Mouse (Mus musculus) layer of hippocampus, adult 2 months (tissue): ENCODE results near the gene Cyp4a12a. TPM values are rescaled to one million over a fixed set of nuclear protein-coding genes. Genes with fewer than 3 reads are reported as not detected.
"Not testable (repeated sequence)": the region's sequence is repeated elsewhere in the genome, so short reads cannot be mapped to it uniquely, and the experiment has no call there.

ENCODE experiments used
- DNase-seq, 2 experiments: peaks; one replicate each; pipeline ENCODE4 v3.0.0; 2022; ENCODE audit warnings: low spot score in 2 of 2
- H3K27ac ChIP-seq: fragments of 200-600 bp; 2 replicates; pipeline ENCODE4 v1.8.1; 2022
- H3K4me3 ChIP-seq: fragments of 200-600 bp; 2 replicates; pipeline ENCODE4 v1.8.1; 2022; ENCODE audit warnings: mild to moderate bottlenecking
- CTCF ChIP-seq: fragments of 200-600 bp; conservative IDR thresholded peaks from 2 replicates; pipeline ENCODE4 v1.8.1; 2022; ENCODE audit warnings: antibody characterized with exemption, mild to moderate bottlenecking, moderate library complexity
- long read RNA-seq, 2 experiments: library from polyadenylated mRNA; stranded (forward); transcript quantifications; one replicate each; pipeline ENCODE4 v2.0.0; 2021; ENCODE audit warnings: borderline mapping rate in 2 of 2
- total RNA-seq, 2 experiments: library from RNA; stranded (reverse); gene quantifications; 2 replicates each; pipeline ENCODE4 v1.2.3; 2021

Cyp4a12a gene
- total RNA-seq, result not detected
- long read RNA-seq, experiment 1, result 0 reads
- long read RNA-seq, experiment 2, result 0 reads

DNA sequence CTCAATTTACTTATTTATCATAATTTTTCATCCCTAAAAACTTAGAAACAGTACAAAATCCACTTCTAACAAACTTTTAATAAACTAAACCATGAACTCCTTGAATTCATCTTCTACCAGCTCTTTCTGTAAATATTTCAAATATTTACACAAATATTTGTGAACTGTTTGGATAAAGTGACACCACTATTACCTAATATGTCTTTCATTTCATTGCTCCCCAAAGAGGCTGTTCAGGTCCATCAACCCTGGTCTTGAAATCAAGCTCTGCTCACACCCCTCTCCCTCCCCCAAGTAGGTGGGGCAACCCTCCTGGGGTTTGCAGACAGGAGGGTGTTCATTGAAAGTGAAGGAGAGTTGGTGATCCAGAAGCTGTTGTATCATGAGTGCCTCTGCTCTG is at the start of gene Cyp4a12a:
Cyp4a12a (plus strand) TSS at position 301 of the 400 bp plus-strand sequence.
- not testable (repeated sequence) for DNase-seq, H3K4me3 ChIP-seq, H3K27ac ChIP-seq

DNA sequence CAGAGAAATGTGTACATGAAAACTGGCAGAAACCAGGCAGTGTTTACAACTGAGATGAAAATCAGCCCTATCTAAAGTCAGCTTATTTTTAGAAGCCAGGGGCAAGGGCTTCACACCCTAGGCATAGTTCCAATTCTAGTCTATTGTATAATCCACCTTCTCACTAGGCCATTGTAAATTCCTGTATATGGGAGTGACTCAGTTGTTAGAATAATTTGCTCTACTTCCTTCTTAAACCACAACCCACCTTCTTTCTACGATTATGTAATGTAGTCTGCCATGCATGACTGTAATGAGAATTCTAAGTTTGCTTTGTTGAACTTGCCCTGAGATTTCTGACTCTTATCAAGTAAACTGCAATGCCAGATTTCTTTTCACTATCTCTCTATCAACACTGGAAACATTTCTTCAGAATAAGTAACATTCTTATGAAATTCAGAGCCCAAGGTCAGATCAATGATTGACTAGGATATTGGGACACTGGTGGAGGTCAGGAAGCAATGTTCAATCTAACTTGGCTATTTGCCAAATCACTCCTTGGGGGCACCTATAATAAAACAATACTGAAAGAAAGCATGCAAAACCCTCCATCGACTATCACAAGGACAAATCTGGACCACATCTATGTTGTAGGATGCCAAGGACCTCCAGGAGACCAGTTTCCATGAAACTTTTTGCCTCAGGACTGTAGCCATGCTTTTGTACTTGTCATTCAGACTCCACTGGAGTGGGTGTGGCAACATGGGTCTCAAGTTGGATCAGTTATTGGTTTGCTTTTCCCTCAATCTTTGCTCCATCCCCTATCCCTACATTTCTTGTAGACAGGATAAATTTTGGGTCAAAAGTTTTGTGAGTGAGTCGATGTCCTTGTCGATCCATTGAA is 33.9 kb upstream of the Cyp4a12a start:
- not testable (repeated sequence) for H3K27ac ChIP-seq, DNase-seq, H3K4me3 ChIP-seq

DNA sequence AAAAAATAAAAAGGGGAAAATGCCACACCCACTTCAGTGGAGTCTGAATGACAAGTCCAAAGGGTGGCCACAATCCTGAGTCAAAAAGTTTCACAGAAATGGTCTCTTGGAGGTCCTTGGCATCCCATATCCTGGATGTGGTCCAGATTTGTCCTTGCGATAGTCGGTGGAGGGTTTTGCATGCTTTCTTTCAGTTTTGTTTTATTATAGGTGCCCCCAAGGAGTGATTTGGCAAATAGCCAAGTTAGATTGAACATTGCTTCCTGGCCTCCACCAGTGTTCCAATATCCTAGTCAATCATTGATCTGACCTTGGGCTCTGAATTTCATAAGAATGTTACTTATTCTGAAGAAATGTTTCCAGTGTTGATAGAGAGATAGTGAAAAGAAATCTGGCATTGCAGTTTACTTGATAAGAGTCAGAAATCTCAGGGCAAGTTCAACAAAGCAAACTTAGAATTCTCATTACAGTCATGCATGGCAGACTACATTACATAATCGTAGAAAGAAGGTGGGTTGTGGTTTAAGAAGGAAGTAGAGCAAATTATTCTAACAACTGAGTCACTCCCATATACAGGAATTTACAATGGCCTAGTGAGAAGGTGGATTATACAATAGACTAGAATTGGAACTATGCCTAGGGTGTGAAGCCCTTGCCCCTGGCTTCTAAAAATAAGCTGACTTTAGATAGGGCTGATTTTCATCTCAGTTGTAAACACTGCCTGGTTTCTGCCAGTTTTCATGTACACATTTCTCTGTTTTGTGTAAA is 20.4 kb upstream of the Cyp4a12a start:
- not testable (repeated sequence) for H3K27ac ChIP-seq, DNase-seq, H3K4me3 ChIP-seq

- no peak for TF ChIP-seq CTCF
Observed at GRCm38 (mm10) chr4:115280342-115280741, 18.5 kb upstream of the Cyp4a12a start.

DNA sequence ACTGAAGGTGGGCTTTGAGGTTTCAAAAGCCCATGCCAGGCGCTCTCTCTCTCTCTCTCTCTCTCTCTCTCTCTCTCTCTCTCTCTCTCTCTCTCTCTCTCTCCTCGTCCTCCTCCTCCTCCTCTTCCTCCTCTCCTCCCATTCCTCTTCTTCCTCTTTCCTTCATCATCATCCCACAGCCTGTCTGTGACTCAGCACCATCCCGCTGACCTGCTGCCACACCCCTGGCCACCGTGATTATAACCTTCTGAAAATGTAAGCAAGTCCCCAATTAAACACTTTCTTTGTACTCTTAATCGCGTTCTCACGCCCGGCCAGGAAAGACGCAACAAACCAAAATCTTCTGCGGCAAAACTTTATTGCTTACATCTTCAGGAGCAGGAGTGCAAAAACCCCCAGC is 18.1 kb upstream of the Cyp4a12a start:
- H3K4me3 ChIP-seq, DNase-seq, H3K27ac ChIP-seq: not testable (repeated sequence)

More at GRCm38 (mm10) chr4:115280342-115280741, 18.5 kb upstream of the Cyp4a12a start:
- H3K27ac ChIP-seq, result no peak overlapping the region
- no peak overlapping the region for H3K4me3 ChIP-seq
- DNase-seq, result no peak

DNA sequence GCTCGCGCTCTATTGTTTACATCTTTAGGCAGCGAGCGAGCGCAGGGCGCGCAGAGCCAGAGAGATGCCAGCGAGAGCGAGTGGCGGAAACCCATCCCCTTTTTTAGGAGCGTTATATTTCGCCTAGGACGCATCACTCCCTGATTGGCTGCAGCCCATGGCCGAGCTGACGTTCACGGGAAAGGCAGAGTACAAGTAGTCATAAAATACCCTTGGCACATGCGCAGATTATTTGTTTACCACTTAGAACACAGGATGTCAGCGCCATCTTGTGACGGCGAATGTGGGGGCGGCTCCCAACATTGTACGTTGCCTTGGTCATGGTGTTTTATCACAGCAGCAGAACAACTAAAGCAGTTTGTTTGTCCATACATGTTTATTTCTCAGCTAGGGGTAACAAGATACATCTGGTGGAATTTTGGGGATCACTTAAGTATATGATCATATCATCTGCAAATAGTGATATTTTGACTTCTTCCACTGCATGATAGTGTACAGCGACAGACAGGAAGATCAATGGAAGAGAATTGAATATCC is 17.5 kb upstream of the Cyp4a12a start:
- not testable (repeated sequence) for H3K27ac ChIP-seq, DNase-seq, H3K4me3 ChIP-seq

GRCm38 (mm10) chr4:115325722-115326121 is 26.9 kb downstream of the Cyp4a12a start:
- not testable (repeated sequence) for H3K4me3 ChIP-seq, H3K27ac ChIP-seq, DNase-seq

DNA sequence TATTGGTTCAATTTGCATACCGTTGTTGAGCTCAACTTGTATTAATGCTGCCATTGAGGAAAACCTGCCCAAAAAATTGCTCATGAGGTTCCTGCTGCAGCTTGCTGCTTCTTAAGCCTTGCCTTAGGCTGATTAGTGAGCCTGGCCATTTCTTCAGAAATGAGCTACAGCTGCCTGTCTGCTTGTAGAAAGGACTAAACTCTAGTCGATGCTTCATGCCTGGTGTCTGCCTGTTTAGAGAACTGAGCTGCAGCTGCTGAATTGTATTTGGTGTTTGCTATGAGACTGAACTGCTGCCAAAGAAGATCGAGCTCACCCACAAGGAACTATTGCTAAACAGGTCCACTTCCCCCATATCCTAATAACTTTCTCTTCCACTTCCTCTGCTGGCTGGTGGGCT is 66.8 kb downstream of the Cyp4a12a start:
- DNase-seq, H3K4me3 ChIP-seq, H3K27ac ChIP-seq: not testable (repeated sequence)

GRCm38 (mm10) chr4:115368067-115368466 is 69.2 kb downstream of the Cyp4a12a start:
- not testable (repeated sequence) for H3K27ac ChIP-seq, H3K4me3 ChIP-seq, DNase-seq
- TF ChIP-seq CTCF, result peak; percentile 38

Other genes with a start within 250 kb of the Cyp4a12a start
- gene Tal1, start 242.6 kb upstream of the Cyp4a12a start, total RNA-seq, result 1 to 10 TPM in 1 of 2 experiments, under 1 TPM in 1; 0.86 to 1.0 TPM
- under 1 TPM in 1 of 2 experiments, not detected in 1; 0.96 TPM for gene Pdzk1ip1, start 210.3 kb upstream of the Cyp4a12a start, total RNA-seq
- 1 to 10 TPM; 8.2 to 8.3 TPM for gene Cyp4x1, start 164.8 kb upstream of the Cyp4a12a start, total RNA-seq
- not detected for gene Cyp4a29, start 57.0 kb upstream of the Cyp4a12a start, total RNA-seq
- gene Cyp4a12b, start 112.6 kb downstream of the Cyp4a12a start, total RNA-seq, result not detected
- not detected for gene Cyp4a30b, start 153.6 kb downstream of the Cyp4a12a start, total RNA-seq
- not detected for gene Cyp4a14, start 197.1 kb downstream of the Cyp4a12a start, total RNA-seq
- gene Cyp4a10, start 219.2 kb downstream of the Cyp4a12a start, total RNA-seq, result not detected